Mouse (Mus musculus): ENCODE results near the gene Trp53.

DNA sequence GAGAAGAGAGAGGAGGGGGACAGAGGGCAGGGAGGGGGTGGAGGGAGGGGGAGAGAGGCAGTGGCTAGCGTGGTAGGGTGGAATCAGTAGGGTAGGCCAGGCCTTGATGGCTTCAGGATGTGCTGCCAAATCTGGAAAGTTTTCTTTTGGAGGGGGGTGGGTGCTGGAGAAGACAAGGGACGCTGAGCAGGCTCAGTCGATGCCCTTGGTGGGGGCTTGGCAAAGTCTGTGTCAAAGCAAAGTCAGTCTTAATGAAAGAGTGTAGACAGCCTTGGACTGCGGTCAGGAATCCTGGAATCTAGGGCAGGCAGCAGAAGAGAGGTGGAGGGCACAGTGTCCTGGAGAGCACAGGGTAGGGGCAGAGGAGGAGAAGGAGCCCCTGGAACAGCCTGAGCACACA, 30.7 kb downstream of the Trp53 start:
- TF ChIP-seq CTCF (IDR thresholded peaks at IDR 0.05; ENCODE audit: control insufficient read depth, insufficient read depth, insufficient replicate concordance, low read depth, low read length): no peak
- TF ChIP-seq POLR2A (IDR thresholded peaks at IDR 0.05; ENCODE audit: control insufficient read depth, low read depth, low read length): no peak

Data from testis, adult 2 months (tissue).